Mouse (Mus musculus) brain, embryonic 14.5 days (tissue): ENCODE data around the gene Mdfi.
A peak's percentile ranks its signal among the peaks of the same experiment; 100 is the strongest.

Source experiments
- CTCF ChIP-seq: fragments of 200-500 bp; IDR thresholded peaks from 2 replicates; pipeline ENCODE4 v1.5.1; 2012; ENCODE audit warnings: inconsistent platforms, mild to moderate bottlenecking, moderate library complexity, borderline replicate concordance; ENCODE audit not compliant: insufficient read depth, insufficient read length; ENCODE audit errors: extremely low read depth
- POLR2A ChIP-seq: fragments of 200-500 bp; IDR thresholded peaks from 2 replicates; pipeline ENCODE4 v1.6.1; 2012; ENCODE audit warnings: mild to moderate bottlenecking, inconsistent platforms, borderline replicate concordance; ENCODE audit not compliant: poor library complexity, insufficient read depth, insufficient read length, severe bottlenecking; ENCODE audit errors: extremely low read depth

- TF ChIP-seq CTCF (peak; percentile 28; the same call in 1 of the 2 replicates), POLR2A (no peak)
Observed at GRCm38 (mm10) chr17:47855544-47855943, 21.1 kb upstream of the Mdfi start.
